Mouse (Mus musculus): ENCODE data around the gene Cmtm7.

GRCm38 (mm10) chr9:114827242-114827852, 45.7 kb upstream of the Cmtm7 start:
- TF ChIP-seq TAL1 (IDR thresholded peaks at IDR 0.05; ENCODE audit: low read length) (no peak), GATA1 (IDR thresholded peaks at IDR 0.05; ENCODE audit: low read length) (no peak)
